Mouse (Mus musculus) layer of hippocampus, postnatal 36 days (tissue): ENCODE results near the gene Pstk. TPM values are rescaled to one million over a fixed set of nuclear protein-coding genes. Genes with fewer than 3 reads are reported as not detected.
"Not testable (repeated sequence)": the region's sequence is repeated elsewhere in the genome, so short reads cannot be mapped to it uniquely, and the experiment has no call there.

Experiments
- DNase-seq, 2 experiments: peaks; one replicate each; pipeline ENCODE4 v3.0.0; 2022
- total RNA-seq, 2 experiments: library from RNA; stranded (reverse); gene quantifications; 2 replicates each; pipeline ENCODE4 v1.2.3; 2021

Gene Pstk
- total RNA-seq: 10 to 100 TPM; 50.0 to 56.9 TPM

- peak; percentile 88 to 90 for DNase-seq
Measured at GRCm38 (mm10) chr7:131370648-131371469, at the start of gene Pstk. TSS of gene Pstk (plus strand) at chr7:131371141.

- no peak for DNase-seq
Measured at GRCm38 (mm10) chr7:131322192-131322591, 48.7 kb upstream of the Pstk start, which contains the start of gene Cuzd1. TSS of gene Cuzd1 (minus strand) at chr7:131322292.

GRCm38 (mm10) chr7:131327054-131327453, 43.9 kb upstream of the Pstk start:
- DNase-seq: no peak

GRCm38 (mm10) chr7:131329416-131329815, 41.5 kb upstream of the Pstk start, which contains the start of gene Fam24b:
TSS of gene Fam24b (minus strand) at chr7:131329516.
- no peak for DNase-seq

GRCm38 (mm10) chr7:131331688-131332087, 39.3 kb upstream of the Pstk start:
- no peak for DNase-seq

- no peak for DNase-seq
Measured at GRCm38 (mm10) chr7:131333564-131333963, 37.4 kb upstream of the Pstk start, which contains the start of gene Fam24a. TSS of gene Fam24a (plus strand) at chr7:131333864.

GRCm38 (mm10) chr7:131337502-131338068, 33.4 kb upstream of the Pstk start:
- DNase-seq: no peak

GRCm38 (mm10) chr7:131345856-131346541, 24.9 kb upstream of the Pstk start:
- no peak for DNase-seq

GRCm38 (mm10) chr7:131356105-131356504, 14.8 kb upstream of the Pstk start:
- no peak for DNase-seq

- DNase-seq: no peak
Measured at GRCm38 (mm10) chr7:131362269-131362614, 8.7 kb upstream of the Pstk start.

GRCm38 (mm10) chr7:131362615-131363300, 8.2 kb upstream of the Pstk start, which contains the start of gene 2310057M21Rik:
TSS of gene 2310057M21Rik (minus strand) at chr7:131362759.
- peak; percentile 91 to 92 for DNase-seq

- no peak for DNase-seq
Measured at GRCm38 (mm10) chr7:131364131-131364530, 6.8 kb upstream of the Pstk start.

GRCm38 (mm10) chr7:131371470-131371860, 524 bp downstream of the Pstk start:
- DNase-seq: no peak

- no peak for DNase-seq
Measured at GRCm38 (mm10) chr7:131371880-131372651, 1.1 kb downstream of the Pstk start.

GRCm38 (mm10) chr7:131391761-131392160, 20.8 kb downstream of the Pstk start:
- DNase-seq: not testable (repeated sequence)

GRCm38 (mm10) chr7:131409321-131409987, 38.5 kb downstream of the Pstk start:
- DNase-seq: peak in 1 of 2 experiments; percentile 19

GRCm38 (mm10) chr7:131409988-131410385, 39.0 kb downstream of the Pstk start:
- no peak for DNase-seq

GRCm38 (mm10) chr7:131410416-131411058, 39.6 kb downstream of the Pstk start, which contains the start of the genes Ikzf5 and Acadsb:
TSS of gene Ikzf5 (minus strand) at chr7:131410521.
TSS of gene Acadsb (plus strand) at chr7:131410601.
- DNase-seq: peak; percentile 99 to 100

GRCm38 (mm10) chr7:131411221-131411940, 40.4 kb downstream of the Pstk start:
- DNase-seq: no peak

GRCm38 (mm10) chr7:131411941-131412270, 41.0 kb downstream of the Pstk start:
- DNase-seq: no peak
